Mouse (Mus musculus): ENCODE data around the gene Sigirr.
A peak's percentile ranks its signal among the peaks of the same experiment; 100 is the strongest.

Sigirr gene

GRCm38 (mm10) chr7:141096021-141096420 is 4.4 kb downstream of the Sigirr start:
- no peak for DNase-seq

DNA sequence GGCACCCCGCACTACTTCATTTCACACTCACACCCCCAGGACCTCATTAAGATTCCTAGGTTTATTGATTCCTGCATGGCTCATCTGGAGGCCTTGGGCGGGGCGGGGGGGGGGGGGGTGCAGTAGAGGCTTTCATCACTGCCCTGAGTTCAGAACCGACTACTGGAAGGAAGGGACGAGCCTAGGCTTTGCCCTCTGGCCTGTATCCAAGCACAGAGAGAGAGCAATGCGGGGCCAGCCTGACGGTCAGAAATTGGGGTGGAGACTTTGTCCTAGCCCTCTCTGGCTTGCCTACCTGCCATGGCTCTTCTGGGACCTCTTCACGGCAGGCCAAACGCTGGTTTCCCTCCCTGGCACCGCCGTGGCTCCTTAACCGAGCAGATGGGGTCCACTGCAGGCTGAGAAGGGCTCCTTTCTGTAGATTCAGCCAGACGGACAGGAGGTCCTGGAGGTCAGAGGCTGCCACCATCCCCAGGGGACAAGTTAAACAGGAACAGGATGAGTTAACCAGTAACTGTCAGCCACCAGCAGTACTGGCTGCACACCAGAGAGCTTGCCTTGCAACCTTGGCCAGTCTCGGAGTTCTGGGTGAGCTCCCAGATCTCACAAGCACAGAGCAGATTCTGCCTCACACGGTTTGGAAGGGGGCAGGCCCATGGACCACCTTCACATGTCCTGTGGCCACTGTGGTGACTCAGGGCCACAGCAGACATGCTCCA is 5.7 kb downstream of the Sigirr start:
- DNase-seq = peak; percentile 78 to 92

DNA sequence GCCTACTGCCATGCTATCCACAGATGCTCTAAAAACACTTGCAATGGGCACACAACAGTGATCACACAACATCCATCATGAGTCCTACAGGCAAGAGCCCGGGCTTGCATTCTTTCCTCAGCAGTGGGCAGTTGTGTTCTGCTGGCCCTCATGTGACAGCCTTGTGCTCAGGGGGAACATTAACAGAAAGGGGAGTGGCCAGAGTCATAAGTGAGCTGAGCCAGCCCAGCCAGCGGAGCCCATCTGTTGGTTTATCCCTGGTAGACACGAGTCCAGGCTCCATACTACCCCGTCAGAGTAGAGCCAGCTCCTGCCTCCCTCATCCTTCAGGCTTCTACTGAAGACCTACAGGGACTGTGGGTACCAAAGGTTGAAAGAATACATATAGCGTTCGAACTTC is 6.4 kb downstream of the Sigirr start:
- peak; percentile 84 to 92 for DNase-seq

- peak; percentile 94 to 96 for DNase-seq
Observed at GRCm38 (mm10) chr7:141092051-141092735, 8.2 kb downstream of the Sigirr start.

DNA sequence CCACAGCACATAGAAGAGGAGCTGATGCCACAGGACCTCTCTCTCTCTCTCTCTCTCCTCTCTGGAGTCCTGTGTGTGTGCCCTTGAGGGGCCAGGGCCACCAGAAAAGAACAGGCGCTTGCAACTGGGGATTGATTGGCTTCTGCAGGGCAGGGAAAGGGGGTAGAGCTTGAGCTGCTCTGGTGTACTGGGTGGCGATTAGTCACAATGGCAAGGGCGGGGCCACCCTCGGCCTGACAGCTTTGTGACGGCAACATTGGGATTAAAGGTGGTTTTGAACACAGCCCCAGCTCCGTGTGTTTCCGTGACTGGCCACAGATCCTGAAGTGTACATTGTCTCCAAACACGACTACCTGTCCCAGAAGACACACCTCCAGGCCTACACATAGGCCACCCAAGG is 10.1 kb downstream of the Sigirr start:
- DNase-seq = peak in 1 of 2 experiments; percentile 35

- no peak for DNase-seq
Observed at GRCm38 (mm10) chr7:141088473-141088872, 11.9 kb downstream of the Sigirr start.

DNA sequence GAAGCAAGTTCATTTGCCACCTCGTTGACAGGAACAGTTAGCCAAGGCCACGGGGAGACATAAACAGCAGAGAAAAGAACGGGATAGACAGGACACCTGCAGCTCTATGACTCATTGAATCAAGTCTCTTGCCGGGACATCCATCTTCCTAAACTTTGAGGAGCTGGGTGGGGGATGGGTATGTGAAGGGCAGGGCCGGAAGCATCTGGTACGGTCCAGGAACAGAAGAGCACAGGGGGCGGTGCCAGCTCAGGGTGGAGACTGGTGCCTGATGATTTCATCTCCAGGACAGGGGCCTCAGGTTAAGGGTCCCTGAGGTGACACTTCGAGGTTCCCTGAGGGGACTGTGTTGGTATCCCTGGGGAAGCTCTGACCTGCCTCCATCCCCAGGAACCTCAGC is 12.5 kb downstream of the Sigirr start:
- DNase-seq = no peak

DNA sequence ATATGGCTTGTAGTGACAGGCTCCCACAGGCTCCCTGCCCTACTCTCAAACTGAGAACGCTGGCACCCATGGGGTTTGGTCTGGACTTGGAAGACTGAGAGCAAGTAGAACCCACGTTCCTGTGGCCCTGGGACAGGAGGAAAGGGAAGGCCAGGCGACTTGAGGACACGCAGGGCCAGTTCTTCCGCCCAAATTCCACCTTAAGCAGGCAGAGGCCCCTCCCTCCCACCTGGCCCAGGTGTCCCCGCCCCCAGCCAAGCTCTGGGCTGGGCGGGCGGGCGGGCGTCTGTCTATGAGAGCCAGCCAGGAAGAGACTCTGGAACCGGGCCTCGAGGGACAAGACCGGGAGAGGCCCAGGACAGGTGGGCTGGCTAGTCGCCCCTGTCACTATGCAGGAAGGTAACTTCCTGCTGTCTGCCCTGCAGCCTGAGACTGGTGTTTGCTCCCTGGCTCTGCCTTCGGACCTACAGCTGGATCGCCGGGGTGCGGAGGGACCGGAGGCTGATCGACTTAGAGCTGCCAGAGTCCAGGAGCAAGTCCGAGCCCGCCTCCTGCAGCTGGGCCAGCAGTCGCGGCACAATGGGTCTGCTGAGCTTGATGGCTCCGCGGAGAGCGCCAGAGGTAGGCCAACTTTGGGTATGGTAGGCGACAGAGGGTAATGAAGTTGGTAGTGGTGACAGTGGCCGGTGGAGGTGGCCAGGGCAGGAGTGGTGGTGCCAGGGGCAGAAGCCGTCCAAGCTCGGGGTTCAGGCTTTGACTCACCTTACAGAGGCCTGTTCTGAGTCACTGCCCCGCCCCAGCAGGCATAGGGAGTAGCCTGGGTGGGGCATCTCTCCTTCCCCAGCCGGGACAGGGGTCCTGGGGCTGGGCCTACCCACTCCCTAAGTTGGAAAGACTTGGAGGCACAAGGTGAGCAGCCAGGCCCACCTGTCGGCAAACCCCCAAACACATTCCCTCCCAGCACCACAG is 20.6 kb downstream of the Sigirr start:
- DNase-seq = peak; percentile 69 to 85

DNA sequence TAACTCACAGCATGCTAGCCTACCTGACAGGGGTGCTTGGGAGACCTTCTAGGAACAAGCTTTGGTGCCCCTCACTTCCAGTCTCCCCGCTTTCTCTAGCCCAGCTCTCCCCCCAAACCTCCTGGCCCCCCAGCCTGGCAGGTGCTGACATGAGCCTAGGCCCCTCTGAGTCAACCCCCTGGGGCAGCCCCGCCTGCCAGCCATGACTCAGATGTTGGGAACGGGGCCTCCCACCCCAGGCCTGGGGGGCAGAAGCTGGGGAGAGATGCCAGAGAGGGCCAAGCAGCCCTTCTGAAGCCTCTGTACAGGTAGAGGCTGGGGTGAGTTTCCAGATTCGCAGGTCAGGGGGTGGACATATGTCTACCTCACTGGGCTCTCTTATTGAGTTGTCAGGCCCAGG is 21.5 kb downstream of the Sigirr start:
- no peak for DNase-seq

GRCm38 (mm10) chr7:141077841-141078240 is 22.5 kb downstream of the Sigirr start, which contains the start of gene Pkp3:
TSS of gene Pkp3 (plus strand) at chr7:141078218.
- no peak for DNase-seq

DNA sequence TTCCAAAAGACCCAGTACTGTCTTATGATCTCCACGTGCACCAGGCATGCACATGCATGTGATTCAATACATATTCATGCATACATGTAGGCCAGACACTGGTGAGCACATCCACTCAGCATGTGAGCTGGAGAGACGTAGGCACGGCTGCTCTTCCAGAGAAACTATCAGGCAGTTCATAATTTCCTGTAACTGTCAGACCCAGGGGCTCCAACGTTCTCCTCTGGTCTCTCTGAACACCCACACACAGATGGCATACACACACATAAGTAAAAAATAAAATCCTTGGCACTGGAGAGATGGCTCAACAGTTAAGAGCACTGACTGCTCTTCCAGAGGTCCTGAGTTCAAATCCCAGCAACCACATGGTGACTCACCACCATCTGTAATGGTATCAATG is 26.6 kb downstream of the Sigirr start:
- DNase-seq = no peak

- peak; percentile 61 to 62 for DNase-seq
Observed at GRCm38 (mm10) chr7:141072017-141072745, 28.2 kb downstream of the Sigirr start.

- DNase-seq = peak; percentile 83 to 93
Observed at GRCm38 (mm10) chr7:141070058-141070862, 30.1 kb downstream of the Sigirr start.

- DNase-seq = no peak
Observed at GRCm38 (mm10) chr7:141068351-141068750, 32.0 kb downstream of the Sigirr start.

- DNase-seq = peak; percentile 44 to 71
Observed at GRCm38 (mm10) chr7:141064576-141064975, 35.8 kb downstream of the Sigirr start.

- DNase-seq = peak in 1 of 2 experiments; percentile 55
Observed at GRCm38 (mm10) chr7:141064175-141064574, 36.2 kb downstream of the Sigirr start.

DNA sequence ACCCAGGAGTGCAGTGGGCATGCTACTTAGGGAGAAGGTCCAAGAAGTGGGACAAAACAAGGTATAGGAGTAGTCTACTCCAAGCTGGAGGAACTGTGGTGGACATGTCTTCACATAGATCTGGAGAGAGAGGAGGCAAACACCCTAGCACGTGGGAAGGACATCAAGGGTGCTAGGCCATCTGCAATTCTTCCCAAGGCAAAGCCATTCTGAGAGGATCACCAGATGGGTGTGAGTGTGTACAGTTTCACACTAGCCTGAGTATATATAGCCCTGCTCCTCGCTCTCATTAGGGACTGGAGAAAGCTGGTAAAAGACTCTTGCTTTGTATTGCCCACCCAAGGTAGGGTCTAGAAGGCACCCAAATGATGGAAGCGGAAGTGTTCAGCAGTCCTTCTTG is 37.0 kb downstream of the Sigirr start:
- DNase-seq = peak in 1 of 2 experiments; percentile 6

DNA sequence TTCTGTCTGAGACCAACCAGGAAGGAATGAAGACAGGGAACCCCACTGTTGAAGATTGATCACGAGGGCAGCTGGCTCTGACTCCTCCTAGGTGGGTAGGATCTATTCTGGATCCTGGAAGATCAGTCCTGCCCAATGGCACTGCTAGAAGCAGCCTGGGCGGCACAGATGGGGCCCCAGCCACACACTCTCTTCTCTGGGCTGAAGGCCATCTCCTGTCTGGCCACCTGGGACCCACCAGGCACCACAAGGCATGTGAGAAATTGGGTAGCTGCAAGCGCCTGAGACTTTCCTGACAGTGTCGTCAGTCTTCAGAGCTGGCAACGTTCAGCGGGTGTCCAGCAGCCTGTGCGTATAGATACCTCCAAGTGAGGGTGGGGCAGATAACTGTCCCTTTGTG is 37.8 kb downstream of the Sigirr start:
- DNase-seq = peak in 1 of 2 experiments; percentile 23

GRCm38 (mm10) chr7:141061269-141061692 is 39.1 kb downstream of the Sigirr start:
- peak in 1 of 2 experiments; percentile 29 for DNase-seq

DNA sequence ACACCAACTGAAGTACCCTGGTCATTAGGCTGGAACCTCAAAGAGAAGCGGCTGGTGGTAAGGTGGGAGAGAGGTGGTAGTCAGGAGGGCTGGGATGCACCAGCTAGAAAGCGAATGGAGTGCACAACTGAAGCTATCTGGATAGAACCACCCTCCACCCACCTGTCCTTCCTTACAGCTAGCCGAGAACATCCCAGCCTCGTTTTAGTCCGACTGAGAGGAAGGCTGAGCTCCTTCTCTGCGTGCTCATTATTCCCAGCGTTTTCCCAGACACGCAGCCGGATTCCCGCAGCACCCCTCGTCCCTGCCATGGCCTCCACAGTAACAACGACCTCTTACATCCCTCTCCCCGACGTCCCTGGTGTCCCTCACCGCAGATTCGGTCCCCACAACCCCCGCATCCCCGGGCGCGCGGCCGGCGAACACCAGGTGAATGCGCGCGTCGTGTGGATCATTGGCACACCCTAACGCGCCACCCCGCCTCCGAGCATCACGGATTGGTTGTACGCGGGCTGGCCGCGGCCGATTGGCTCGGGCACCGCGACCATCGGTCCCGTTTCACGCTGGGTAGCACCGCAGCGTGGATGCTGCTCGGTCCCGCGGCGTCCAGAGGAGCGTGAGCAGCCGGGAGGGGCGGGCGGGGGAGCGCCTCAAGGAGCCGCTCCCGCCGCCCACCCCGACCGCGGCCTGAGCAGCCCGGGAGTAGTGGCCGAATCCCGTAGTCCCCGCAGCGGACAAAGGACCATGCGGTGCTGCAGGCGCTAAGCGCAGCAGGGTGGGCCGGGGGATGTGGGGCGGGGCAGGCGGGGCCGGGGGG is 39.7 kb downstream of the Sigirr start, which contains the start of gene B4galnt4:
TSS of gene B4galnt4 (plus strand) at position 679 of the 817 bp plus-strand sequence.
- peak; percentile 68 to 85 for DNase-seq

Data from kidney, postnatal 25 days (tissue).